Comparison of ENCODE assay signal across 8 mouse cellular contexts in genomic region chr12:69501346-69501730, GRCm38 (mm10).
DNase-seq lines count a peak whose midpoint lies in the region; ATAC-seq lines count a peak whose summit lies in the region.

No protein-coding gene starts in this region.

- H3K36me3 ChIP-seq in kidney, embryonic 15.5 days: no peaks in the 10 kb centered on the region
- no peaks in the 10 kb centered on the region for H3K36me3 ChIP-seq in embryonic facial prominence, embryonic 12.5 days
- no peaks in the 10 kb centered on the region for H3K36me3 ChIP-seq in hindbrain, embryonic 14.5 days (replicated peaks; ENCODE audit: control insufficient read depth, insufficient read depth)
- H3K36me3 ChIP-seq in midbrain, embryonic 16.5 days (ENCODE audit: control insufficient read depth, insufficient read depth, low read length): no peaks in the 10 kb centered on the region

- DNase-seq in kidney, postnatal 36 days: no peak
- DNase-seq in hindbrain, embryonic 14.5 days (ENCODE audit: low spot score): no peak
- no peak for DNase-seq in cerebellum, adult 11-12 months
- DNase-seq in thymus, postnatal 25 days: no peak

- H3K27me3 ChIP-seq in kidney, embryonic 15.5 days: no peaks in the 10 kb centered on the region
- H3K27me3 ChIP-seq in embryonic facial prominence, embryonic 12.5 days: no peaks in the 10 kb centered on the region
- H3K27me3 ChIP-seq in hindbrain, embryonic 14.5 days (ENCODE audit: control insufficient read depth, insufficient read depth, low read length): no peaks in the 10 kb centered on the region
- no peaks in the 10 kb centered on the region for H3K27me3 ChIP-seq in midbrain, embryonic 16.5 days (ENCODE audit: control insufficient read depth, insufficient read depth, low read depth, low read length)

- WGBS in kidney, embryonic 15.5 days: 41% methylated on average over 2 of the region's 2 CpGs
- 17% methylated on average over 2 of the region's 2 CpGs for WGBS in embryonic facial prominence, embryonic 12.5 days
- 32% methylated on average over 2 of the region's 2 CpGs for WGBS in hindbrain, embryonic 14.5 days
- WGBS in midbrain, embryonic 16.5 days: 41% methylated on average over 2 of the region's 2 CpGs

- H3K9ac ChIP-seq in kidney, embryonic 15.5 days: no peak overlapping the region
- no peak overlapping the region for H3K9ac ChIP-seq in embryonic facial prominence, embryonic 12.5 days
- no peak overlapping the region for H3K9ac ChIP-seq in hindbrain, embryonic 14.5 days
- H3K9ac ChIP-seq in midbrain, embryonic 16.5 days (ENCODE audit: low read depth, low read length): no peak overlapping the region

- peak overlapping the region; percentile 43 for H3K4me2 ChIP-seq in kidney, embryonic 15.5 days
- H3K4me2 ChIP-seq in embryonic facial prominence, embryonic 12.5 days (replicated peaks): peak overlapping the region; percentile 35
- H3K4me2 ChIP-seq in hindbrain, embryonic 14.5 days (replicated peaks): no peak overlapping the region
- 0 out of 2 replicates have a peak overlapping the region, but pooled peaks have one; percentile 26 for H3K4me2 ChIP-seq in midbrain, embryonic 16.5 days (ENCODE audit: low read length)

- ATAC-seq in kidney, embryonic 15.5 days (replicated peaks; ENCODE audit: low FRiP score): no peak
- no peak for ATAC-seq in embryonic facial prominence, embryonic 12.5 days (ENCODE audit: insufficient number of reproducible peaks, insufficient read depth, low FRiP score, low TSS enrichment)
- no peak for ATAC-seq in hindbrain, embryonic 14.5 days (ENCODE audit: low FRiP score)
- ATAC-seq in midbrain, embryonic 16.5 days: no peak
- ATAC-seq in activated CD4-positive, CD25-positive, alpha-beta regulatory T cell, adult 4 months: no peak

- peak overlapping the region; percentile 86 for H3K27ac ChIP-seq in kidney, embryonic 15.5 days
- H3K27ac ChIP-seq in embryonic facial prominence, embryonic 12.5 days: peak overlapping the region; percentile 83
- H3K27ac ChIP-seq in hindbrain, embryonic 14.5 days: 0 out of 2 replicates have a peak overlapping the region, but pooled peaks have one; percentile 6
- H3K27ac ChIP-seq in midbrain, embryonic 16.5 days (ENCODE audit: low read length): peak overlapping the region; percentile 0; the same call in 1 of the 2 replicates

- no peaks in the 10 kb centered on the region for H3K9me3 ChIP-seq in kidney, embryonic 15.5 days (replicated peaks)
- H3K9me3 ChIP-seq in embryonic facial prominence, embryonic 12.5 days: no peaks in the 10 kb centered on the region
- no peaks in the 10 kb centered on the region for H3K9me3 ChIP-seq in hindbrain, embryonic 14.5 days (ENCODE audit: control insufficient read depth, low read length)
- H3K9me3 ChIP-seq in midbrain, embryonic 16.5 days (replicated peaks; ENCODE audit: control insufficient read depth, low read length, poor library complexity, severe bottlenecking): no peaks in the 10 kb centered on the region

- no peak overlapping the region for H3K4me3 ChIP-seq in kidney, embryonic 15.5 days (replicated peaks)
- H3K4me3 ChIP-seq in embryonic facial prominence, embryonic 12.5 days: no peak overlapping the region
- H3K4me3 ChIP-seq in hindbrain, embryonic 14.5 days (replicated peaks; ENCODE audit: low read length): no peak overlapping the region
- no peak overlapping the region for H3K4me3 ChIP-seq in midbrain, embryonic 16.5 days (ENCODE audit: low read depth, low read length)

- H3K4me1 ChIP-seq in kidney, embryonic 15.5 days: peaks cover 35% of the 10 kb centered on the region
- H3K4me1 ChIP-seq in embryonic facial prominence, embryonic 12.5 days: peaks cover 33% of the 10 kb centered on the region
- H3K4me1 ChIP-seq in hindbrain, embryonic 14.5 days (replicated peaks; ENCODE audit: control insufficient read depth, insufficient read depth, low read length): peaks cover 20% of the 10 kb centered on the region
- peaks cover 12% of the 10 kb centered on the region for H3K4me1 ChIP-seq in midbrain, embryonic 16.5 days (ENCODE audit: control insufficient read depth, insufficient read depth, low read length)

Comparison
In these comparisons a context has a peak if more than half of its experiments do, and no peak if none do; other contexts are left out.
1. H3K27ac ChIP-seq: peak in every context shown above with its lines; median percentile 86 in kidney, embryonic 15.5 days; 83 in embryonic facial prominence, embryonic 12.5 days; 6 in hindbrain, embryonic 14.5 days; 0 in midbrain, embryonic 16.5 days.